26 mouse cellular contexts compared by ENCODE assay signal in the genomic region with DNA sequence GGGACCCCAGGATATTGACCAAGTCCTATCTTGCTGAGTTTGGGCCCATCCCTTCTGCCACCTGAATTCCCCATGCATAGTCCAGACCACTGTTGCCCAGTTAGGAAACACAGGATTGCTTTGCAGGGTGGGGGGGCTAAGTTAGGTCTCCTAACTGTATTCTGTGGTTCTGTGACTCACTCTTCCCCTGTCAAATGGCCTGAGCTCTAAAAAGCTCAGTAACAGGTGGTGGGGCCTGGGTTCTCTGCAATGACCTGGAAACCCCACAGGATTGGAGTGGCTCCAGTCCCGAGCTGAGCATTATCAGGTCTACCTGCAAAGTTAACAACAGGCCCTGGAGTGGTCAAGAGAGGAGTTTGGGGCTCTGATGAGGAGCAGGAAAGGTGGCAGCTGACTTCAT. TPM values are rescaled to one million over a fixed set of nuclear protein-coding genes. Genes with fewer than 3 reads are reported as not detected.
DNase-seq lines count a peak whose midpoint lies in the region; ATAC-seq and TF ChIP-seq lines count a peak whose summit lies in the region.
"Had no signal": no experiment of that assay in that cellular context is flagged by ENCODE, and none has a peak within 500 bp of the region (broad histone marks: within the 10 kb centered on the region; RNA-seq: fewer than 3 reads in every experiment).

No protein-coding gene starts in this region.

- TF ChIP-seq EP300 in heart, adult 2 months (IDR thresholded peaks at IDR 0.05; ENCODE audit: insufficient read depth, low read depth, low read length), result no peak

- 30% methylated on average over 1 of the region's 1 CpGs for WGBS in heart, embryonic 13.5 days
- WGBS in heart, adult 2 months, result 46% methylated on average over 1 of the region's 1 CpGs

- H3K79me2 ChIP-seq in heart, adult 2 months (replicated peaks; ENCODE audit: control insufficient read depth, insufficient read depth, low read length), result no peaks in the 10 kb centered on the region
- H3K79me2 ChIP-seq in C2C12 (ENCODE audit: control insufficient read depth, insufficient read depth), result no peaks in the 10 kb centered on the region

- H3K4me3 ChIP-seq in heart, embryonic 13.5 days, result no peak overlapping the region
- no peak overlapping the region for H3K4me3 ChIP-seq in heart, adult 2 months
- H3K4me3 ChIP-seq in C2C12 (ENCODE audit: insufficient read depth, poor library complexity, severe bottlenecking), result no peak overlapping the region
- no peak overlapping the region for H3K4me3 ChIP-seq in embryonic fibroblast, embryonic 13.5 days (ENCODE audit: insufficient read depth, low read length)
- H3K4me3 ChIP-seq: forebrain, embryonic 13.5 days; hindbrain, embryonic 10.5 days; liver, embryonic 12.5 days; midbrain, embryonic 13.5 days had no signal

- TF ChIP-seq POLR2A in heart, adult 2 months (IDR thresholded peaks at IDR 0.05; ENCODE audit: insufficient read depth, low read depth, low read length), result no peak
- no peak for TF ChIP-seq POLR2A in embryonic fibroblast, embryonic 13.5 days (IDR thresholded peaks at IDR 0.05; ENCODE audit: low read depth, low read length)

- no peak for ATAC-seq in heart, embryonic 13.5 days (ENCODE audit: extremely low read depth, insufficient number of reproducible peaks, low FRiP score, low TSS enrichment)
- ATAC-seq in inflammation-experienced regulatory T-cells, adult 6 months, result no peak
- ATAC-seq: forebrain, embryonic 13.5 days; hindbrain, embryonic 16.5 days; intestine, embryonic 16.5 days; liver, embryonic 12.5 days; midbrain, embryonic 13.5 days had no signal

- H3K4me1 ChIP-seq in heart, embryonic 13.5 days, result peaks cover 30% of the 10 kb centered on the region
- H3K4me1 ChIP-seq in heart, adult 2 months (ENCODE audit: control insufficient read depth, insufficient read depth, low read length), result no peaks in the 10 kb centered on the region; the same call in 1 of the 2 replicates
- H3K4me1 ChIP-seq in embryonic fibroblast, embryonic 13.5 days (ENCODE audit: control insufficient read depth, insufficient read depth, low read length), result no peaks in the 10 kb centered on the region
- H3K4me1 ChIP-seq: midbrain, embryonic 13.5 days had no signal

- no peak for TF ChIP-seq CTCF in heart, adult 2 months (IDR thresholded peaks at IDR 0.05)
- TF ChIP-seq CTCF in C2C12 (IDR thresholded peaks at IDR 0.05; ENCODE audit: control insufficient read depth, insufficient read depth, insufficient read length), result no peak
- TF ChIP-seq CTCF in embryonic fibroblast, embryonic 13.5 days (IDR thresholded peaks at IDR 0.05; ENCODE audit: borderline replicate concordance, insufficient read depth, low read length), result no peak

- H3K36me3 ChIP-seq in heart, embryonic 13.5 days, result no peaks in the 10 kb centered on the region
- H3K36me3 ChIP-seq in heart, adult 2 months (ENCODE audit: control insufficient read depth, insufficient read depth, low read length), result no peaks in the 10 kb centered on the region
- H3K36me3 ChIP-seq in C2C12 (ENCODE audit: control insufficient read depth, insufficient read depth), result no peaks in the 10 kb centered on the region
- H3K36me3 ChIP-seq: G1E; hindbrain, embryonic 10.5 days; liver, embryonic 12.5 days; midbrain, embryonic 13.5 days had no signal

- no peak overlapping the region for H3ac ChIP-seq in C2C12 (ENCODE audit: control insufficient read depth, insufficient read length, low read depth)

- H3K27me3 ChIP-seq in heart, embryonic 13.5 days (replicated peaks), result no peaks in the 10 kb centered on the region; the same call in 1 of the 2 replicates
- H3K27me3 ChIP-seq in heart, adult 2 months (ENCODE audit: control insufficient read depth, insufficient read depth, low read length), result no peaks in the 10 kb centered on the region
- H3K27me3 ChIP-seq in C2C12 (ENCODE audit: control insufficient read depth, insufficient read depth, insufficient read length), result no peaks in the 10 kb centered on the region
- H3K27me3 ChIP-seq: forebrain, embryonic 13.5 days; liver, embryonic 12.5 days; midbrain, embryonic 13.5 days had no signal

- no peak for DNase-seq in heart, adult 2 months
- peak; percentile 37 for DNase-seq in 3T3-L1 (ENCODE audit: low read depth, low spot score)
- no peak for DNase-seq in yolk sac, embryonic 10.5 days (ENCODE audit: low spot score)
- DNase-seq: adrenal gland, postnatal 14 days; cerebellum, adult 11-12 months; cerebellum, adult 9-11 months; gastrocnemius, postnatal 14 days; kidney, adult 8-10 months; kidney, postnatal 4 days; left cerebral cortex, postnatal 4 days; lung, adult 18-20 months; thymus, adult 2 months; thymus, postnatal 36 days had no signal

- intact Hi-C loops in heart, adult 2 months (cut with DNase I), result no loop called here

- H3K79me3 ChIP-seq in C2C12 (ENCODE audit: low read depth), result no peaks in the 10 kb centered on the region

- H3K4me2 ChIP-seq in heart, embryonic 13.5 days, result no peak overlapping the region
- H3K4me2 ChIP-seq: forebrain, embryonic 13.5 days; liver, embryonic 12.5 days; midbrain, embryonic 13.5 days had no signal

- peak overlapping the region; percentile 8; the same call in 1 of the 2 replicates for H3K27ac ChIP-seq in heart, embryonic 13.5 days (replicated peaks)
- H3K27ac ChIP-seq in heart, adult 2 months, result no peak overlapping the region
- peak overlapping the region; percentile 13; the same call in 1 of the 2 replicates for H3K27ac ChIP-seq in embryonic fibroblast, embryonic 13.5 days (ENCODE audit: insufficient read depth, low read length)
- H3K27ac ChIP-seq: forebrain, embryonic 13.5 days; hindbrain, embryonic 10.5 days; kidney, postnatal 0 days; liver, embryonic 12.5 days; macrophage; midbrain, embryonic 13.5 days had no signal

- H3K9me3 ChIP-seq in heart, embryonic 13.5 days, result no peaks in the 10 kb centered on the region
- H3K9me3 ChIP-seq: forebrain, embryonic 13.5 days; G1E; hindbrain, embryonic 10.5 days; liver, embryonic 12.5 days; midbrain, embryonic 13.5 days had no signal

- H3K9ac ChIP-seq in heart, embryonic 13.5 days, result no peak overlapping the region
- H3K9ac ChIP-seq in heart, adult 2 months (ENCODE audit: low read depth, low read length), result no peak overlapping the region
- H3K9ac ChIP-seq: forebrain, embryonic 13.5 days; liver, embryonic 12.5 days; midbrain, embryonic 13.5 days had no signal

TF ChIP-seq in C2C12, 6 proteins besides CTCF, POLR2A, EP300 and RAD21:
- TF ChIP-seq FOSL1 (IDR thresholded peaks at IDR 0.05; ENCODE audit: insufficient read depth, low read length, poor library complexity, severe bottlenecking) (no peak), MYOD1 (IDR thresholded peaks at IDR 0.05; ENCODE audit: control insufficient read depth, insufficient read length, low read depth) (peak; percentile 95)

RNA-seq across cellular contexts. Expression of gene Mylk, which starts 47.5 kb away (rescaled TPM):
- 8.9 and 9.1 TPM in 2 replicates for polyA plus RNA-seq in heart, embryonic 13.5 days (2015; fragmentation: Nextera tagmentation; extraction: Ambion mirVana)
- 10 to 100 TPM; 32.9 to 42.3 TPM for total RNA-seq in heart, adult 2 months (2021)
- polyA plus RNA-seq in heart, adult 2 months (2012; rRNA removed), result 23.1 and 28.3 TPM in 2 replicates
- polyA plus RNA-seq in C2C12 (2012; fragmentation: generic; extraction: Trizol), result 0.23 TPM
- 49.0 and 60.8 TPM in 2 replicates for polyA plus RNA-seq in embryonic fibroblast, embryonic 13.5 days (2011; ENCODE audit: insufficient read length, low read depth, missing spikeins)
- not detected for polyA plus RNA-seq in inflammation-experienced regulatory T-cells, adult 6 months (2017; shearing (Covaris generic))
- polyA plus RNA-seq: G1E had no signal
